Mouse (Mus musculus) stomach, postnatal 0 days (tissue): ENCODE data around the gene Dtx3.

Source experiments
- CTCF ChIP-seq: IDR thresholded peaks from 2 replicates; pipeline ENCODE4 v1.5.1; 2016; ENCODE audit warnings: antibody characterized with exemption, low read depth, mild to moderate bottlenecking, moderate library complexity
- EP300 ChIP-seq: optimal IDR thresholded peaks from 2 replicates; pipeline ENCODE3; 2016; ENCODE audit warnings: antibody characterized with exemption

DNA sequence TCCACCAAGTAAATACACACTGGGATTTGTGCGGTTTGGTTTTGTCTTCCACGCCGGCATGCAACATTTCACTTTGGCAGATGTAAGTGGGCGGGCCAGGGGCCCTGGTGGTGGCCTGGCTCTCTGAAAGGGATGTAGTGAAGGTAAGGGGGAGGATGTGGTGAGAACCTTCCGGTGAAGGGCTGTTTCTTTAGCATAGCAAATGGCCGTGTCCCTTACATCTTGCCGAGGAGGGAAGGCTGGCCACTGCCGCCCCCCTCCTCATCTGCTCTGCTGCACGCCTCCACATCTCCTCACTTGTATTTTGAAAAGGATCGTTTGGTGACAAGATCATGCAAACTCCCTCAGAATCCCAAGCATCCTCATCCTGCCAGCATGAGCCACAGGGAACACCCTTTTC is 30.2 kb upstream of the Dtx3 start:
- TF ChIP-seq CTCF (no peak), EP300 (no peak)
